In the genomic region with DNA sequence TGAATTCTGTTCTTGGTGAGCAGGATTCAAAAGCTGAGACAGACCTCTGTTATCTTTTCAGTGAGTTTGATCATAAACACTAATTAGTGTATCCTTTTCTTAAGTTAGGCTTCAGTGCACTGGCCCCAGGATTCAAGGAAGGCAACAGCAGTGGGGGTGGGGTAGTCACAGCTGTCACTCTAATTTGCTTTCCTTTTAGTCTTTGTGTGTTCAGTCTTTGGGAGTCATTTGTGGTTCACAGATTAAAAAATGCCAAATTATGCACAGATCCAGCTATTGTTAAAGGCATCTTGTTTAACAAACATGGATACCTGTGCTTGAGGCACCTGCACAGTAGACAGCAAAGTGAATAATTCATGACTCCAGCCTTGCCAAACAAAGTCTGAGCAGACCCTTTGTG, we compare ENCODE assay signal across 15 mouse cellular contexts. TPM values are rescaled to one million over a fixed set of nuclear protein-coding genes. Genes with fewer than 3 reads are reported as not detected.
DNase-seq lines count a peak whose midpoint lies in the region; ATAC-seq and TF ChIP-seq lines count a peak whose summit lies in the region.
"Had no signal": no experiment of that assay in that cellular context is flagged by ENCODE, and none has a peak within 500 bp of the region (broad histone marks: within the 10 kb centered on the region; RNA-seq: fewer than 3 reads in every experiment).

No protein-coding gene starts in this region.

- ATAC-seq in neural tube, embryonic 14.5 days (ENCODE audit: low read depth) = no peak
- no peak for ATAC-seq in neural tube, embryonic 15.5 days (ENCODE audit: low FRiP score)
- no peak for ATAC-seq in hindbrain, embryonic 14.5 days (ENCODE audit: low FRiP score)
- ATAC-seq: inflammation-experienced regulatory T-cells, adult 6 months had no signal

- TF ChIP-seq CTCF in gastrocnemius, adult 2 months (IDR thresholded peaks at IDR 0.05) = no peak

- no peak overlapping the region for H3K4me2 ChIP-seq in neural tube, embryonic 14.5 days (ENCODE audit: low read depth, low read length)
- H3K4me2 ChIP-seq in neural tube, embryonic 15.5 days = no peak overlapping the region
- no peak overlapping the region for H3K4me2 ChIP-seq in hindbrain, embryonic 14.5 days (replicated peaks)
- H3K4me2 ChIP-seq: kidney, embryonic 15.5 days; limb, embryonic 15.5 days; lung, embryonic 14.5 days had no signal

- 0 out of 2 replicates have a peak, but pooled peaks cover 2% of the 10 kb centered on the region for H3K4me1 ChIP-seq in neural tube, embryonic 14.5 days (ENCODE audit: control insufficient read depth, insufficient read depth, low read length)
- H3K4me1 ChIP-seq in neural tube, embryonic 15.5 days = peaks cover 12% of the 10 kb centered on the region
- H3K4me1 ChIP-seq in hindbrain, embryonic 14.5 days (replicated peaks; ENCODE audit: control insufficient read depth, insufficient read depth, low read length) = 0 out of 2 replicates have a peak, but pooled peaks cover 5% of the 10 kb centered on the region

- H3K27ac ChIP-seq in gastrocnemius, adult 2 months = peak overlapping the region; percentile 56; the same call in 1 of the 2 replicates
- H3K27ac ChIP-seq in neural tube, embryonic 14.5 days (ENCODE audit: low read depth, low read length) = peak overlapping the region; percentile 10; the same call in 1 of the 2 replicates
- H3K27ac ChIP-seq in neural tube, embryonic 15.5 days (replicated peaks) = no peak overlapping the region
- H3K27ac ChIP-seq in hindbrain, embryonic 14.5 days = peak overlapping the region; percentile 1
- H3K27ac ChIP-seq: kidney, embryonic 15.5 days; limb, embryonic 15.5 days had no signal

- no peaks in the 10 kb centered on the region for H3K27me3 ChIP-seq in neural tube, embryonic 14.5 days (ENCODE audit: control insufficient read depth, insufficient read depth, low read length)
- H3K27me3 ChIP-seq in neural tube, embryonic 15.5 days (replicated peaks) = no peaks in the 10 kb centered on the region
- H3K27me3 ChIP-seq in hindbrain, embryonic 14.5 days (ENCODE audit: control insufficient read depth, insufficient read depth, low read length) = no peaks in the 10 kb centered on the region
- H3K27me3 ChIP-seq: kidney, embryonic 15.5 days; limb, embryonic 15.5 days had no signal

- H3K36me3 ChIP-seq in neural tube, embryonic 14.5 days (ENCODE audit: control insufficient read depth, insufficient read depth, low read length) = no peaks in the 10 kb centered on the region
- no peaks in the 10 kb centered on the region for H3K36me3 ChIP-seq in neural tube, embryonic 15.5 days
- H3K36me3 ChIP-seq in hindbrain, embryonic 14.5 days (replicated peaks; ENCODE audit: control insufficient read depth, insufficient read depth) = 0 out of 2 replicates have a peak, but pooled peaks cover 1% of the 10 kb centered on the region

- H3K9me3 ChIP-seq in neural tube, embryonic 14.5 days (ENCODE audit: control insufficient read depth, low read length) = no peaks in the 10 kb centered on the region
- H3K9me3 ChIP-seq in neural tube, embryonic 15.5 days (replicated peaks) = no peaks in the 10 kb centered on the region
- no peaks in the 10 kb centered on the region for H3K9me3 ChIP-seq in hindbrain, embryonic 14.5 days (ENCODE audit: control insufficient read depth, low read length)
- H3K9me3 ChIP-seq: kidney, embryonic 15.5 days; limb, embryonic 15.5 days had no signal

- no peak overlapping the region for H3K9ac ChIP-seq in neural tube, embryonic 14.5 days (replicated peaks; ENCODE audit: low read depth, low read length)
- no peak overlapping the region for H3K9ac ChIP-seq in neural tube, embryonic 15.5 days (replicated peaks)
- H3K9ac ChIP-seq in hindbrain, embryonic 14.5 days = no peak overlapping the region
- H3K9ac ChIP-seq: kidney, embryonic 15.5 days; limb, embryonic 15.5 days; lung, embryonic 14.5 days had no signal

- intact Hi-C loops in gastrocnemius, adult 2 months (cut with DNase I) = loop anchor here (5.0 kb wide), 1 partner anchor 71 kb away; the partner anchor contains the start of gene Ciart

- no peak overlapping the region for H3K4me3 ChIP-seq in gastrocnemius, adult 2 months
- no peak overlapping the region for H3K4me3 ChIP-seq in neural tube, embryonic 14.5 days (ENCODE audit: low read depth, low read length)
- H3K4me3 ChIP-seq in neural tube, embryonic 15.5 days (replicated peaks) = no peak overlapping the region
- H3K4me3 ChIP-seq in hindbrain, embryonic 14.5 days (replicated peaks; ENCODE audit: low read length) = no peak overlapping the region
- H3K4me3 ChIP-seq: kidney, embryonic 15.5 days; limb, embryonic 15.5 days had no signal

- no peak for DNase-seq in gastrocnemius, adult 2 months
- DNase-seq in gastrocnemius, postnatal 25 days = no peak
- no peak for DNase-seq in hindbrain, embryonic 14.5 days (ENCODE audit: low spot score)
- peak; percentile 46 for DNase-seq in retina, postnatal 1 day
- DNase-seq in thymus, postnatal 14 days = no peak
- DNase-seq in adrenal gland, adult 18-20 months (ENCODE audit: low spot score in 2 of 2) = no peak
- DNase-seq: cerebellum, adult 8-10 months; lung, embryonic 14.5 days; right cerebral cortex, postnatal 4 days had no signal

RNA-seq across cellular contexts. Expression of gene Anp32e, which starts 24.0 kb away (rescaled TPM):
- 10 to 100 TPM; 76.4 to 89.9 TPM for total RNA-seq in gastrocnemius, adult 2 months (2021)
- total RNA-seq in gastrocnemius, postnatal 25 days (2021) = 10 to 100 TPM; 67.4 to 69.1 TPM
- polyA plus RNA-seq in neural tube, embryonic 14.5 days (2014; fragmentation: Nextera tagmentation; extraction: Ambion mirVana) = 36.5 and 55.8 TPM in 2 replicates
- polyA plus RNA-seq in neural tube, embryonic 15.5 days (2015; fragmentation: Nextera tagmentation; extraction: Ambion mirVana) = 99.6 and 157 TPM in 2 replicates
- polyA plus RNA-seq in hindbrain, embryonic 14.5 days (2014; fragmentation: Nextera tagmentation; extraction: Ambion mirVana) = 37.1 and 37.5 TPM in 2 replicates
- total RNA-seq in adrenal gland, adult 18-20 months (2021) = 100 to 1,000 TPM in 1 of 2 experiments, 10 to 100 TPM in 1; 92.2 to 101 TPM

RNA-seq across cellular contexts. Expression of gene Plekho1, which starts 42.8 kb away (rescaled TPM):
- 10 to 100 TPM; 14.2 to 19.3 TPM for total RNA-seq in gastrocnemius, adult 2 months (2021)
- 10 to 100 TPM; 23.2 to 39.8 TPM for total RNA-seq in gastrocnemius, postnatal 25 days (2021)
- 45.5 and 49.2 TPM in 2 replicates for polyA plus RNA-seq in neural tube, embryonic 14.5 days (2014; fragmentation: Nextera tagmentation; extraction: Ambion mirVana)
- 46.7 and 48.6 TPM in 2 replicates for polyA plus RNA-seq in neural tube, embryonic 15.5 days (2015; fragmentation: Nextera tagmentation; extraction: Ambion mirVana)
- 47.1 and 49.0 TPM in 2 replicates for polyA plus RNA-seq in hindbrain, embryonic 14.5 days (2014; fragmentation: Nextera tagmentation; extraction: Ambion mirVana)
- total RNA-seq in adrenal gland, adult 18-20 months (2021) = 10 to 100 TPM; 20.9 to 32.2 TPM

RNA-seq across cellular contexts. Expression of gene Car14, which starts 48.5 kb away (rescaled TPM):
- 100 to 1,000 TPM in 1 of 2 experiments, 10 to 100 TPM in 1; 81.2 to 115 TPM for total RNA-seq in gastrocnemius, adult 2 months (2021)
- total RNA-seq in gastrocnemius, postnatal 25 days (2021) = 10 to 100 TPM; 78.0 to 92.8 TPM
- polyA plus RNA-seq in neural tube, embryonic 14.5 days (2014; fragmentation: Nextera tagmentation; extraction: Ambion mirVana) = 0.12 and 0.89 TPM in 2 replicates
- 1.3 and 1.8 TPM in 2 replicates for polyA plus RNA-seq in neural tube, embryonic 15.5 days (2015; fragmentation: Nextera tagmentation; extraction: Ambion mirVana)
- 12.1 and 13.0 TPM in 2 replicates for polyA plus RNA-seq in hindbrain, embryonic 14.5 days (2014; fragmentation: Nextera tagmentation; extraction: Ambion mirVana)
- total RNA-seq in adrenal gland, adult 18-20 months (2021) = 1 to 10 TPM; 1.1 to 3.6 TPM
- polyA plus RNA-seq: inflammation-experienced regulatory T-cells, adult 6 months; macrophage had no signal

RNA-seq across cellular contexts. Expression of gene Aph1a, which starts 59.3 kb away (rescaled TPM):
- 10 to 100 TPM; 41.0 to 50.3 TPM for total RNA-seq in gastrocnemius, adult 2 months (2021)
- 10 to 100 TPM; 43.9 to 51.9 TPM for total RNA-seq in gastrocnemius, postnatal 25 days (2021)
- 27.3 and 35.4 TPM in 2 replicates for polyA plus RNA-seq in neural tube, embryonic 14.5 days (2014; fragmentation: Nextera tagmentation; extraction: Ambion mirVana)
- 31.0 and 39.5 TPM in 2 replicates for polyA plus RNA-seq in neural tube, embryonic 15.5 days (2015; fragmentation: Nextera tagmentation; extraction: Ambion mirVana)
- 34.9 and 38.6 TPM in 2 replicates for polyA plus RNA-seq in hindbrain, embryonic 14.5 days (2014; fragmentation: Nextera tagmentation; extraction: Ambion mirVana)
- 100 to 1,000 TPM; 103 to 120 TPM for total RNA-seq in adrenal gland, adult 18-20 months (2021)

Comparison
In these comparisons a context has a peak if more than half of its experiments do, and no peak if none do; other contexts are left out.
1. RNA of gene Car14, which starts 48.5 kb away (total RNA-seq): 81.2 to 115 TPM in gastrocnemius, adult 2 months and 78.0 to 92.8 TPM in gastrocnemius, postnatal 25 days; 1.1 to 3.6 TPM in adrenal gland, adult 18-20 months; every median in the first group is over 10 times any median in the second.